Mouse (Mus musculus) myocyte (in vitro differentiated cells): ENCODE measurements at regions not wholly inside any gene's neighbourhood (a gene's known extent, or its start where the extent isn't known, plus 50 kb on each side); places are given as distances from the start of the nearest gene placed in this dataset.

Experiments
- H3K27me3 ChIP-seq: one replicate; pipeline ENCODE4 v1.6.1; 2011; ENCODE audit not compliant: control insufficient read depth, insufficient read depth, insufficient read length
- H3K36me3 ChIP-seq: one replicate; pipeline ENCODE4 v1.6.1; 2011; ENCODE audit not compliant: control insufficient read depth, insufficient read depth
- H3K4me2 ChIP-seq: one replicate; pipeline ENCODE4 v1.6.1; 2011; ENCODE audit warnings: low read depth, control low read depth
- H3K4me3 ChIP-seq: one replicate; pipeline ENCODE4 v1.5.1; 2011; ENCODE audit warnings: mild to moderate bottlenecking, control low read depth, moderate library complexity
- H3K79me2 ChIP-seq: one replicate; pipeline ENCODE4 v1.6.1; 2011; ENCODE audit not compliant: control insufficient read depth, insufficient read depth
- H3ac ChIP-seq: one replicate; pipeline ENCODE4 v1.6.1; 2011; ENCODE audit not compliant: control insufficient read depth, insufficient read length
- CEBPB ChIP-seq: IDR thresholded peaks from 2 replicates; pipeline ENCODE4 v1.6.1; 2011; ENCODE audit warnings: mild to moderate bottlenecking, moderate library complexity; ENCODE audit not compliant: poor library complexity, insufficient read depth, severe bottlenecking
- E2F4 ChIP-seq: IDR thresholded peaks from one replicate; pipeline ENCODE4 v1.6.1; 2011; ENCODE audit warnings: mild to moderate bottlenecking, control low read depth, moderate library complexity; ENCODE audit not compliant: insufficient read depth
- MAX ChIP-seq: IDR thresholded peaks from one replicate; pipeline ENCODE4 v1.6.1; 2011; ENCODE audit warnings: low read depth, mild to moderate bottlenecking, control low read depth
- MYOD1 ChIP-seq, 3 experiments: IDR thresholded peaks; one replicate each; pipeline ENCODE4 v1.6.1; 2011; ENCODE audit warnings: control low read depth in 2 of 3, low read depth in 2 of 3, mild to moderate bottlenecking in 2 of 3, moderate library complexity in 1 of 3; ENCODE audit not compliant: insufficient read length in 2 of 3, control insufficient read depth in 1 of 3
- MYOG ChIP-seq, 3 experiments: IDR thresholded peaks; one replicate each; pipeline ENCODE4 v1.6.1; 2011; ENCODE audit warnings: control low read depth in 2 of 3, low read depth in 2 of 3, mild to moderate bottlenecking in 2 of 3; ENCODE audit not compliant: insufficient read length in 2 of 3, control insufficient read depth in 1 of 3, insufficient read depth in 1 of 3
- POLR2A ChIP-seq: IDR thresholded peaks from one replicate; pipeline ENCODE4 v1.6.1; 2011; ENCODE audit warnings: low read depth, mild to moderate bottlenecking, control low read depth, moderate library complexity; ENCODE audit not compliant: insufficient read length
- POLR2AphosphoS2 ChIP-seq: IDR thresholded peaks from one replicate; pipeline ENCODE4 v1.6.1; 2011; ENCODE audit warnings: low read depth, control low read depth; ENCODE audit not compliant: insufficient read length
- REST ChIP-seq: IDR thresholded peaks from one replicate; pipeline ENCODE4 v1.6.1; 2011; ENCODE audit warnings: mild to moderate bottlenecking, control low read depth, moderate library complexity; ENCODE audit not compliant: insufficient read depth, insufficient read length
- SRF ChIP-seq: IDR thresholded peaks from one replicate; pipeline ENCODE4 v1.6.1; 2011; ENCODE audit warnings: low read depth; ENCODE audit not compliant: control insufficient read depth, insufficient read length
- TCF12 ChIP-seq: IDR thresholded peaks from one replicate; pipeline ENCODE4 v1.6.1; 2011; ENCODE audit warnings: mild to moderate bottlenecking, control low read depth; ENCODE audit not compliant: poor library complexity, insufficient read depth, severe bottlenecking
- TCF3 ChIP-seq: IDR thresholded peaks from one replicate; pipeline ENCODE4 v1.6.1; 2011; ENCODE audit warnings: low read depth, control low read depth; ENCODE audit not compliant: insufficient read length
- USF1 ChIP-seq: IDR thresholded peaks from one replicate; pipeline ENCODE4 v1.6.1; 2011; ENCODE audit warnings: low read depth, mild to moderate bottlenecking, control low read depth, moderate library complexity

DNA sequence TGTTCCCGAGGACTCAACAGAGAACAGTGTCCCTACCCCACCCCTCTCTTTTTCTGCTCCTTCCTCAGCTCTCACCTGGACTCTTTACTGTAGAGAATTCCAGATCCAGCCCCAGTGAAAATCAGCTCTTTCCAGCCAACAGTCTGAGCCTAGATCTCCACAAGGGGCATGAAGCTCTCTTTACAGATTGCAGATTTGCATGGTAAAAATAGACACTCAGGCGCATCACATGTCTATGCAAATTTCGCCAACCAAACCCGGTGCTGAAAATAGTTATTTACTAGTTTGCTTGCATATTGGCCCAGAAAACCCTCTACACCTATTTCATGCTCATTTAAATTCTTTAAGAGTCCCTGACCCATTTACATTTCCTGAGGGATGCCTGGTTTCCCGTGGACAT lies 295.8 kb downstream of the Maf start:
- TF ChIP-seq POLR2AphosphoS2 (no peak), REST (no peak), MYOD1 (IDR thresholded peaks at IDR 0.05; ENCODE audit: control insufficient read depth in 1 of 3, insufficient read length in 2 of 3, low read depth in 2 of 3) (no peak), E2F4 (no peak), TCF12 (no peak), POLR2A (no peak), TCF3 (no peak), USF1 (no peak), MYOG (IDR thresholded peaks at IDR 0.05; ENCODE audit: control insufficient read depth in 1 of 3, insufficient read depth in 1 of 3, insufficient read length in 2 of 3, low read depth in 2 of 3) (no peak)
- Histone ChIP-seq H3ac (no peak overlapping the region), H3K4me3 (no peak overlapping the region), H3K79me2 (no peaks in the 10 kb centered on the region), H3K4me2 (no peak overlapping the region), H3K27me3 (no peaks in the 10 kb centered on the region), H3K36me3 (no peaks in the 10 kb centered on the region)

DNA sequence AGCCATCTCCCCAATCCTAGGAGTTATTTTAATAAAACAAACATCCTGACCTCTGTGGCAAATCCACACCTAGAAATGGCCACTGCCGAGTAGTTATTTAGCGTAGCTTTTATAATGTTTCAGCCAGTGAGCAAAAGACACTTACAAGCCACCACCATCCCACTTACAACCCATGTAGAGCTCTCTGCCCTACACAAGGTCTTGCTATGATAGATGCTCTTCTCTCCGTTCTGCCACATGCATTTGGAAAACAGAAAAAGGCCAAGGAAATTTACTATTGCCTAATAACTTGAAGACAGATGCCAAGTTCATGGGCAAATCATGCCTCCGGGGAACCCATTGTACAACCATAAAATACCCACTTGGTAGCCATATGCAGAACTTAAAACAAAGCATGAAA lies 296.5 kb downstream of the Maf start:
- Histone ChIP-seq H3K79me2 (no peaks in the 10 kb centered on the region), H3K27me3 (no peaks in the 10 kb centered on the region), H3K4me3 (no peak overlapping the region), H3K4me2 (no peak overlapping the region), H3K36me3 (no peaks in the 10 kb centered on the region), H3ac (no peak overlapping the region)
- TF ChIP-seq MAX (no peak), USF1 (no peak), POLR2AphosphoS2 (no peak), CEBPB (no peak), POLR2A (no peak), E2F4 (no peak), REST (no peak), MYOG (IDR thresholded peaks at IDR 0.05; ENCODE audit: control insufficient read depth in 1 of 3, insufficient read depth in 1 of 3, insufficient read length in 2 of 3, low read depth in 2 of 3) (no peak), SRF (no peak), TCF3 (no peak), MYOD1 (IDR thresholded peaks at IDR 0.05; ENCODE audit: control insufficient read depth in 1 of 3, insufficient read length in 2 of 3, low read depth in 2 of 3) (no peak), TCF12 (no peak)

DNA sequence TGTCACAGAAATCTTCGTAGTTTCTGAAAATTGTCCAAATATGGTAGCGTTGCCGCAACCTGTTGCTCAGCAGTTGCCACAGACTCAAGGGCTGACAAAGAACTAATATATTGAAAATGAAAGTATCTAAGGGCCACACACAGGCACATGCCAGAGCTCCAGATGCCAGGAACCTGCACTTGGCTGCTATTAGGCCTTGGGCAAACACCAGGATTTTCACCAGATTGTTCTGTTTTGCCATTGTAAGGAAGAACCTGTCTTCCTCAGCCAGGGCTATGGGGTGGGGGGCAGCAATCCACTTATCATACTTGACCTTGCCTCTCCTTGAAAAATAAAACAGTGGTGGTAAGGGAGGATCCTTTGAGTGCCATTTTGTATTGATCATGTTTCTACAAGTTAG lies 297.4 kb downstream of the Maf start:
- Histone ChIP-seq H3K27me3 (no peaks in the 10 kb centered on the region), H3K79me2 (no peaks in the 10 kb centered on the region), H3K4me3 (no peak overlapping the region), H3ac (no peak overlapping the region), H3K36me3 (no peaks in the 10 kb centered on the region), H3K4me2 (no peak overlapping the region)
- TF ChIP-seq TCF3, result no peak
- TF ChIP-seq TCF12, result no peak
- TF ChIP-seq USF1, result no peak
- no peak for TF ChIP-seq SRF
- TF ChIP-seq POLR2A, result no peak
- no peak for TF ChIP-seq CEBPB
- TF ChIP-seq MYOD1 (IDR thresholded peaks at IDR 0.05; ENCODE audit: control insufficient read depth in 1 of 3, insufficient read length in 2 of 3, low read depth in 2 of 3), result no peak
- no peak for TF ChIP-seq MAX
- TF ChIP-seq REST, result no peak
- no peak for TF ChIP-seq E2F4
- TF ChIP-seq MYOG (IDR thresholded peaks at IDR 0.05; ENCODE audit: control insufficient read depth in 1 of 3, insufficient read depth in 1 of 3, insufficient read length in 2 of 3, low read depth in 2 of 3), result no peak
- no peak for TF ChIP-seq POLR2AphosphoS2

DNA sequence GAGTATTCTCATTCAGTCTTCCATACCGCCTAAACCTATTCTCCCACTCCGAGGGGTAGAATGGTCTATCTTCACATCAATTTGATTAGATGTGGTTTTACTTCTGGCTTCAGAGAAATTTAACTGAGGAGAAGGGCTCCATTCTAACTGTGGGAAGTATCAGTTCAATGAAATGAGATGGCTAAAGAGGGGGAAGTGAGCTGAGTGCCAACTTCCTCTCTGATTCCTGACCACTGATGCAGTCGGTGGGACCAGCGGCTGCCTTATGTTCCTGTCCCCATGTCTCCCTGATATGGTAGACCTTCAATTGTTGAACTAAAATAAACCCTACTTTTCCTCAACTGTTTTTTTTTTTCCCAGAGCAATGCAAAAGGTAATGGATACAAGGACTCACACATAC lies 300.1 kb downstream of the Maf start:
- Histone ChIP-seq H3K4me3 (no peak overlapping the region), H3ac (no peak overlapping the region), H3K79me2 (no peaks in the 10 kb centered on the region), H3K36me3 (no peaks in the 10 kb centered on the region), H3K27me3 (no peaks in the 10 kb centered on the region), H3K4me2 (no peak overlapping the region)
- TF ChIP-seq TCF12 (no peak), REST (no peak), POLR2A (no peak), TCF3 (no peak), CEBPB (no peak), E2F4 (no peak), MYOG (IDR thresholded peaks at IDR 0.05; ENCODE audit: control insufficient read depth in 1 of 3, insufficient read depth in 1 of 3, insufficient read length in 2 of 3, low read depth in 2 of 3) (no peak), USF1 (no peak), SRF (no peak), POLR2AphosphoS2 (no peak), MAX (no peak), MYOD1 (IDR thresholded peaks at IDR 0.05; ENCODE audit: control insufficient read depth in 1 of 3, insufficient read length in 2 of 3, low read depth in 2 of 3) (no peak)

DNA sequence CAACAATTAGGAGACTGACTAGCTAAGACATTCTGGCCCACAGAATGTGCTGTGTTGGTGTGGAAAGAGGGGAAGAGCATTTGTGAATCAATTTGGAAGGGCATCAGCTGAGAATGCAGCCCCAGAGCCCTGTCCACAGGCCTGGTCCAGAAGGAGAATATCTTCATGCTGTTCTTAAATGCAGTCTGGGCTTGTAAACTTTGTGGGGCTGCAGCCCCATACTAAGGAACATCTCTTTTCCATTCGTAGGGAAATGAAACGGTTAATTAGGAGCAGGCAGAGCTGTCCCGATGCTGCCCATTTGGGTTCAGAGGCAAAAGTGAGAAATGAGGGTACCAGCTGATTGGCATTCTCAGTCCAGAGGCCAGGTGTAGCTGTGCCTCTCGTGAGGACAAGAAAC lies 304.0 kb downstream of the Maf start:
- no peak overlapping the region for H3K4me2 ChIP-seq
- no peak overlapping the region for H3ac ChIP-seq
- H3K27me3 ChIP-seq, result no peaks in the 10 kb centered on the region
- TF ChIP-seq REST, result no peak
- no peak overlapping the region for H3K4me3 ChIP-seq
- no peaks in the 10 kb centered on the region for H3K79me2 ChIP-seq
- no peaks in the 10 kb centered on the region for H3K36me3 ChIP-seq
